Mouse (Mus musculus) adrenal gland, postnatal 25 days (tissue): ENCODE measurements around the gene Mtrex. TPM values are rescaled to one million over a fixed set of nuclear protein-coding genes. Genes with fewer than 3 reads are reported as not detected.

Source experiments
- DNase-seq: peaks from one replicate; pipeline ENCODE4 v3.0.0; 2021; ENCODE audit warnings: mixed read lengths
- long read RNA-seq: library from polyadenylated mRNA; stranded (forward); transcript quantifications from one replicate; pipeline ENCODE4 v2.0.0, GENCODE M21; 2021
- total RNA-seq: library from RNA; stranded (reverse); gene quantifications from 2 replicates; pipeline ENCODE4 v1.2.3, GENCODE M21; 2021

Mtrex gene
- total RNA-seq, result 46.7 and 53.8 TPM in 2 replicates
- long read RNA-seq, transcript Mtrex-201 (27 exons, 3,689 nt), result major isoform, 21 of 32 reads
- long read RNA-seq, partial matches to known transcripts, result 9 of 32 reads
- long read RNA-seq, other reads (novel, unspliced or antisense), result 2 of 32 reads

DNA sequence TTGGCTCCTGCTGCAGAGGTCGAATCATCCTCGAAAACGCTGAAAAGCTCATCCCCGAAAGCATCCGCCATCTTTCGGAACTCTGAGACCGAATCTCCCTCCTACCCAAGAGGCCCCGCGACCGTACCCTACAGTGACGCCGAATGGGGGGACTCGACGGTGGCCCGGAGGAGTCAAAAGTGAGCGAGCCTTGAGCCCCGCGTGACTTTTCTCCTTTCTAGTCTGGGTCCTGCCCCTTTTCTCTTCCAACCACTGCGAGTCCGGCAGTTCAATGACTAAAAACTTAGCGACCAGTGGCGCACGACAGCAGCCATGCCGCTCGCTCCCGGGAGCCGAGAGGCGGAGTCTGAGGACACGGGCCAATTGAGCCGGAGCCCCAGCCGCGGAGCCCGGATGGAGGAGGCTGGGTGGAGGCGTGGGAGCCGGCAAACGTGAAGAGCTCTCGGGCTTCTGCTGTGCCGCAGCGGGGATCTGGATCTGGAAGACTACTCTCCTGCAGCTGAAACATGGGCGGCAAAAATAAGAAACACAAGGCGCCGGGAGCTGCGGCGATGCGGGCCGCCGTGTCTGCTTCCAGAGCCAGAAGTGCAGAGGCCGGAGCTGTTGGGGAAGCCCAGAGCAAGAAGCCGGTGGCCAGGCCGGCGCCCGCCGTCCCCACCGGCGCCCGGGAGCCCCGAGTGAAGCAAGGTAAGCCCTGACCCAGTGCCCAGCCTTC is at the start of gene Mtrex, which contains the start of gene Dhx29:
Gene Mtrex, minus strand, starts transcription at position 112 of the 715 bp plus-strand sequence.
Gene Dhx29, plus strand, starts transcription at position 168 of the 715 bp plus-strand sequence.
- peak; percentile 100 for DNase-seq

DNA sequence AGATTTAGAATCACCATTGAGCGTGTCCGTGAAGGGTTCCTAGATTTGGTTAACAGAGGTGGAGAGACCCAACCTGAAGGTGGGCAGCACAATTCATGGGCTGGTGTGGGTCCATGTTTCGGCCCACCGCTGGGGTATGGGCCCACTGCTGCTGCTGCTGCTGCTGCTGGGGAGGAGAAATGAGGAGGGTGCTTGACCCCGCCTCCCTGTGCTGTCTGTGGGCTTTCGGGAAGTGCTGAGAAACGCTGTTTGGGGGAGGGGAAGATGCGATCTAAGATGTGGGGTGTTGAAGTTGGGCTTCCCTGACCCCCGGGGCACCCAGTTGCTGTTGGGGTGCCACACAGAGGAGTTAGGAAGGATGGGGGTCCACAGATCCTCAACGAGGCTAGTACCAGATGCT is 49.5 kb upstream of the Mtrex start:
- no peak for DNase-seq

DNA sequence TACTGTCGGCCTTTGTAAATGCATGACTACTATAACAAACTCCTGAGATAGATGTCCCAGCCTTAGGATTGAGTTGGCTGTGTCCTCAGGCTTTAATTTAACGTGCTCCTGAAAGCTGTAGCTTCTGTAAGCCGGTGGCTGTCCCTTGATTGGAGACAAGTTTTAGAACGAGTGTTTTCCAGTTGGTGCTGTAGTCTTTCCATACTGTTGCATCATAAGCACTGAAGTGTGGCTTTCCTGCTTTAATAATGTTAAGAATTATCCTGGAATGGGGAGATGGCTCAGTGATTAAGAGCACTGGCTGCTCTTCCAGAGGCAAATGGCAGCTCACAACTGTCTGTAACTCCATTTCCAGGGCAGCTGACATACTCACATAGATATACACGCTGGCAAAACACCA is 40.1 kb upstream of the Mtrex start:
- no peak for DNase-seq

DNA sequence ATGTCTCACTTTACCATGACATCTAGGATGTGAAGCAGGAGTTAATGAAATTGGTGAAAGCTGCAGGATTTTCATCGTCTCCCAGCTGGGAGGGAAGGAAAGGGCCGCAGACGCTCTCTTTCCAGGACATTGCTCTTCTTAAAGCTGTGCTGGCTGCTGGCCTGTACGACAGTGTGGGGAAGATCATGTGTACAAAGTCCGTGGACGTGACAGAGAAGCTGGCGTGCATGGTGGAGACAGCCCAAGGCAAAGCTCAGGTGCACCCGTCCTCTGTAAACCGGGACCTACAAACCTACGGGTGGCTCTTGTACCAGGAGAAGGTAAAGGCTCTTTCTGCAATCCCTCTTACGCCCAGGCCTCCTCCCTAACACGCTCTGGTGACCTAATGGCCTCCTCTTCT is 37.2 kb upstream of the Mtrex start:
- no peak for DNase-seq

DNA sequence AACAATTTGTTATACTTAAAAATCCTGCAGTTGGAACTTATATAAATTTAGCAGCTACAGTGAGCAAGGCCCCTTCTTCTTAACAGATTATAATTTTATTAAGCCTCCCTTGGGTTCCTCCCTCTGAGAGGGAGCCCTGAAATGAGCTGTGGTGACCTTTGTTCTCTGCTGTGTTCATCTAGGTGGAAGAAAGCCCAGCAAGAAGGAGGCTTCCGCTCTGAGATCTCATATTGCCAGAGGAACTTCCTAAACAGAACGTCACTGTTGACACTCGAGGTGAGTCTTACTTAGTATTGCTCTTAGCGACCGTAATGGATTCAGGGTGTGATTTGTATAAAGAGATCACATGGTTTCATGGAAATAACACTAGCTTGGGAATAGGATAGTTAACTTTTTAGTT is 35.9 kb upstream of the Mtrex start:
- no peak for DNase-seq

DNA sequence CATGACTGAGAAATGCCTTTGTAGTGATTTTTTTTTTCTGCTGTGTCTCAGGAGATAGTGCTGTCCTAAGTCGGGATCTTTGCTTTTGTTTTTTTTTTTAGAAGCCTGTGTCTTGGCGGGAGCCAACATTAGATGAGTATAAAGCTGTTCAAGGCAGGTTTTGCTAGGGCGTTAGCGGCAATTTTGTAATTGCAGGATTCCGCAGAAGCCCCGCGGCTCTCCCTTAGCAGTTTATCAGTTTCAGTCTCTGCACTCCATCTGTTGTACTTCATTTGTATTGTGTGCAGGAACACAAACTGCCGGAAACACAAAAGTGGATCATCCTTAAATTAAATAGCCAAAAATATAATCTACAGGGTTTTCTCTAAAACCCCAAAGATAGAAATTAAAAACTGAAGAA is 26.9 kb upstream of the Mtrex start:
- DNase-seq, result no peak

DNA sequence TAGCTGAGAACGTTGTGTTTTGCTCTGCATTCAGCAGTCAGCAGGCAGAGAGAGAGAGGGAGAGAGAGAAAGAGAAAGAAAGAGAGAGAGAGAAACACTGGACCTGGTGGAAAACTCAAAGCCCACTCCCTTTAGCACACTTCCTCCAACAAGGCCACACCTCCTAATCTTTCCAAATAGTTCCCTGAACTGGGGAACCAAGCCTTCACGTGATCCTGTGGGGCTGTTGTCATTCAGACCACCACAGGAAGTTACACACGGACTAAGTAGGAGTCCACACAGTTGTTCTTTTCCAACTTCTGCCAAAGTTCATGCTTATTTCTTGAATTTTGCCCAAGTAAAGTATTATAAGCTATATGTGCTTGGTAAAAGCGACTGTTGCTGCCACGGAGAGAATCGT is 18.7 kb upstream of the Mtrex start:
- no peak for DNase-seq

DNA sequence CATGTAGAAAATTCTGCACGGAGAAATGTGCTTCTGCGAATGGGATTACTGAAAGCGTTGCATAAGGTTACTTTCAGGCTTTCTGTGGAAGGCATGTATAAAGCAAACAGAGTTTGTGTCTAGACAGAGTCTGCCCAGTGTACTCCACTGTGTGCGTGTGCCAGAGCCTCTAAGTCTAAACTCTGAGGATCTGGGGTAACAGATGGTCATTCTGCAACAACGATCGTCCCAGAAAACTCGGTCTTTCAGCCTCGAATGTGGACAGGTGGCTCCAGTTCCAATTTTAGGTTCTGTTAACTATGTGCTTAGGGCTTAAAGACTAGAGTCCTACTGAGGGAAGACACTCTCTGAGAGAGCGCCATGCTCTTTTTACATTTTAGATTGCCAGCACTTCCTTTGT is 18.1 kb upstream of the Mtrex start:
- no peak for DNase-seq

DNA sequence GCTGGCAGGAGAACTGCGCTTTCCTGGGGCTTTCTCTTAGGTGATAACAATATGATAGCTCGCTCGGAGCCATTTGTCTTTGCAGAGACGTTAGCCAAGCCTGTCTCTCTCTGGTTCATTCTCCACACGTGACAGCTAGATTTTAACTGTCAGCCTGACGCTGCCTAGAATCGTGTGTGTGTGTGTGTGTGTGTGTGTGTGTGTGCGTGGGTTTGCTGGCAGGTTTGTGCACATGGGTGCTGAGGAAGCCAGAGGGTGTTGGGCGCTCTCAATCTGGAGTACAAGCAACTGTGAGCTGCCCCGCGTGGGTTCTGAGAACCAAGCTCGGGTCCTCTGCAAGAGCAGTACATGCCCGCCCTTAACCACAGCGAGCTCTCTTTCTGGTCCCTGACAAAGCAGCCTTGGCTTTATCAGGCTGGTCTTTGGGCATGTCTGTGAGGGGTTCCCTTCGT is 14.7 kb upstream of the Mtrex start:
- DNase-seq, result no peak

DNA sequence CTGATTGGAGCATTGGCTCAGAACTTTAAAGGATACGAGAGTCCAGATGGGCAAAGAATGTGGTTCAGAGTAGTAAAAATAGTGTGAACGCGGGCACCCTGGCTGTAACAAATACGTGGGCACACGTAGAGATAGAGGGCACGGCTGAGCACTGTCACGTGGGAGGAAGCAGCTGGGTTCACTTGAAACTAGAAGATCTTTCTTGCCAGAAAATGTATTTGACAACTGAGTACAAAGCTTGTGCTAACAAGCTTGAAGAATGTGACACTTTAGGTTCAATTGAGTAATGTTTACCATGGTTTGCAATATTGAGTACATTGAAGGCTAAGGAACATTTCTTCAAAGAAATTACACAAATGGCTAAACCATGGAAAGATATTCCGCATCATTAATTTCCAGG is 10.9 kb upstream of the Mtrex start:
- DNase-seq, result no peak

DNA sequence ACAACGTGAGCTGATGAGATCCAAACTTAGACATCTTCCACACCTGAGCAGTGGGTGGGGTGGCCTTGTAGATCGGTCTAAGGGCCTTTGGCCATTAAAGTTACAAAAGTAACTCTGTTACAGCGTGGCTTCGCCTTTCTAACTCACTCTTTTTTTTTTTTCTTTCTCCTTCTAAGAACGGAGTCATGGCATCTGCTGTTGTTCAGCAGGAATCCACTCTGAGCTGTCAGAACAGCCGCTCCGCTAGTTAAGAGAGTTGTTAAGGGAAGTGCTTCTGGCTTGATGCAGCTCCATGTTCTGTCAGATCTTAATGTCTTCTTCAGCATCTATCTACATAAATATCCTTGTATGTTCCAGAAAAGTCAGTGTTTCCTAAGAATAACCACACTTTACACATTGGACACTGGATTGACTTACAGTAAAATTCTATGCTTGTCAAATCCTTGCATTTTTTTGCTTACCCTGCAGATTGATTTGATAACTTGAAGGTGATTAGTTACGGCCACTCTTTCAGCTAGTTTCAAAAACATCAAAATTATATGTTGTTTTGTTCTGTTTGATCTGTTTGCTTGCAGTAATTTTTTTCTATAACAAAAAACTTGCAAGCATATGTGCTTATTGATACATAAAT is 955 bp upstream of the Mtrex start:
- DNase-seq, result no peak

DNA sequence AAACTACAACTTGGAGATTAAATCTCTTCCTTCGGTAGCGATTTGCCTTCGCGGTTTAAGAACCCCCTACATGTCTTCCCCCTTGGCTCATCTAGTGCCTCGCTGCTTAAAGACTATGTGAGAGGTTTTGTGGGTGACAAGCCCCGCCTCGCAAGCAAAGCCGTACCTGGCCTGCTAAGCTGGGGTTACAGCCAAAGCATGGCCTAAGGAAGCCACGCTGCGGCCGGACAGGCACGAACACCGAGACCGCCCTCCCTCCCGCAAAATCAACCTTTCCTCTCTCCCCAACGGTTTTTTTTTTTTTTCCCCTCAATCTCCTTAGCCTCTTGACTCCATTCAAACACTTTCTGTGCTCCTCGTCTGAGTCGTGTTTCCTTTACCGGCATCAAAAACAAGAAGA is 402 bp downstream of the Mtrex start:
- peak; percentile 16 for DNase-seq

DNA sequence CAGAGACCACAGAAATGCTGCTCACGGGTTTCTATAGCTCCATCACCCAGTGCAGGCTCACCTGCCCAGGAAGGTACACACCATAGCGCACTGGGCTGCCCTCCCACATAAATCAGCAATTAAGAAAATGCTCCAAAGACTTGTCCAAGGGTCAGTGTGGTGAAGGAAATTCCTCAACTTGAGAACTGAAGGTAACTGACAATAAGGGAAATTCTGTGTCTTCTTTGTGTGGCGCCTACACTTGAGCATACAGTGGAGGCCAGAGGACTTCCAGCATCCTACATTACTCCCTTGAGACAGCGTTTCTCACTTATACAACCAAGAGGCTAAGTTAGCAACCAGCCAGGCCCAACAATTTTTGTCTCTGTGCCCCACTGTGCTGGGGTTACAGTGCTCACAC is 1.2 kb downstream of the Mtrex start:
- DNase-seq, result no peak

DNA sequence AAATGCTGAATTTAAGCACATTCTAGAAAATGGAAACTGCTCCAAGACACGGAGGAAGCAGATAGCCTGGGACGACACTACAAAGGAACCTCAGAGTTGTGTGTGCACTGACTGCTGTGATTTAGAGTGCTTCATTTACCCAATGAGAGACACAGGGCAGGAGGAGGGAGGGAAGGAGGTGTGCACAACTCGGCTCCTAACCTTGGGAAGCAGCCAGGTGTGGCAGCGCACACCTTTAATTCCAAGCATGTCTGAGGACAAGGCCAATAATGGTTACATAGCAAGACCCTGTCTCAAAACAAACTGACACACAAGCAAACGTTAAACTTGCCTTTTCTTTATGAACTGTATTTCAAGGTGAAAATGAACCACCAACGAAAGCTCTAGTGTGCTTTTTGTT is 1.9 kb downstream of the Mtrex start:
- DNase-seq, result no peak

DNA sequence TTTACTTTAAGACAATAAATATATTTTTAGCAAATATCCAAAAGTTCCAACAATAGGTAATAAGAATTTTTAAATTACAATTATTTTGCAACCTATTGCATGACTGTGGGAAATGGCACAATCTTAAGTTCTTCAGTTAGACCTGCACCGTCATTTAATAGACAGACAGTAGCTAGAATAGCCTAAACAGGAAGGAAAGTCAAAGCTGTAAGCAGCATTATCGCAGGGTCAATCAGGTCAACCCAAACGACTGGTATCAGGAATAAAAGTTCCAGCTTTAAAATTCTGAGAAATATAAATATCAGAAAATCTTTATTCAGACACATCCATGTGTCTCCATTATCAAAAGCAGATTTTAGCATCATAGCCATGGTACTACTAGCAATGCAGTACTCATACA is 6.3 kb downstream of the Mtrex start:
- no peak for DNase-seq

DNA sequence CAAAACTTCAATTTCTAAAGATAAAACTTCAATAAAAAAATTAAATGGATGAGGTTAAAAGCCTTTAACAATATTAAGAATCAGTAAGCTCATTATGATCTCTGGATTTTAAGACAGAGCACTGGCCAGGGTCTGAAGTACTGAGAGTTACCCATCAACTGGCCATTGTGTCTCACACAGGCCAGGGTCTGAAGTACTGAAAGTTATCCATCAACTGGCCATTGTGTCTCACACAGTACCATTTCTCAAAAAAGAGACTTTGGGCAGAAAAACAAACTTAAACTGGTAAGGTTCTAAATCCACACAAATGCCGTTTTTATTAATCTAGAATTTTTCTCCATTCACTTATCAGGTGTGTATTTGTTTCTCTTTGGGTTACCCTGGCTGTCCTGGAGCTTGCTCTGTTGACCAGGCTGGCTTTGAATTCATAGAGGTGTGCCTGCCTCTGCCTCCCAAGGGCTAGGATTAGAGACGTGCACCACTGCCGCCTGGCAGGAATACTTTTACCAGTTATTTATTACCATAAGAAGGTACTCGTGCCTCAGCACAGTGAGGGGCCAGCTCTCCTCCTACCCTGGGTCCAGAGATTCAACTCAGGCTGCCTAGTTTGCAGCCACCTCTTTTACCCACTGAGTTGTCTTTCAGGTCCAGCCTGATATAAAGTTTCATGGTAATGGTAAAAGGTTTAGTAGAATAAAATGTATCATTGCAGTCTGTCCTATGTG is 7.9 kb downstream of the Mtrex start:
- no peak for DNase-seq

DNA sequence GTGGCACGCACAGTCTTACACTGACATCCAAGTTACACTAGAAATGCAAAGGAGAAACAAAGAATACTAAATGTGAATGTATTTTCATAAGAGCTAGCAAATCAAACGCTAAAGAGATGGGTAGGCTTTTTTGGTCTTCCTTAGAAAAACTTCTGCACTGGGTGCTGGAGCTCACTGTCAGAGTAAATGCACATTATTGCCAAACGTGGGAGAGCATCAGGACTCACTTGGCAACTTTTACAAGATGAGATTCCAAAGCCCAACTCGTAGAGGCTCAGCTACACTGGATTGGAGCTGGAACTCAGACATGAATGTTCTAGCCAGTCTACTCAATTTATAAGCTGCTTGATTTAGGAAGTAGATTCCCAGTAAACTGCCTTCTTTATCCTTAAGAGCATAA is 16.8 kb downstream of the Mtrex start:
- DNase-seq, result no peak

DNA sequence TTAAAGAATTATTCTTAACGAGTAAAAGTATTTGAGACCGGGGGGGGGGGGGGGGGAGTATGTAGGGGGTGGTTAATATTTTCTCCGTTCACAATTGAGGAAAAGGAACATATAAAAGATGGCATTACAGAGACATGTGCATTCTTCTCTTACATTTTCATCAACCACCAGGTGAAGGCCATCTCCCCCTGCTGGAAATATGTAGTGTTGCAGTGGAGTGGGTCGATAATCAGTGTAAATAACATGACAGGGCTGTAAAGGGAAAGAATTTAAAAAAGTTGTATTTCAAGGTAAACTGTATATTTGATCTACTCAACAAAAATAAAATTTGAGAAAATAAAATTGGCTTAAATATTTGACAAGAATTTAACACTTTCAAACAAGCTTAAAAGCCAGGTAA is 17.5 kb downstream of the Mtrex start:
- DNase-seq, result peak; percentile 9

DNA sequence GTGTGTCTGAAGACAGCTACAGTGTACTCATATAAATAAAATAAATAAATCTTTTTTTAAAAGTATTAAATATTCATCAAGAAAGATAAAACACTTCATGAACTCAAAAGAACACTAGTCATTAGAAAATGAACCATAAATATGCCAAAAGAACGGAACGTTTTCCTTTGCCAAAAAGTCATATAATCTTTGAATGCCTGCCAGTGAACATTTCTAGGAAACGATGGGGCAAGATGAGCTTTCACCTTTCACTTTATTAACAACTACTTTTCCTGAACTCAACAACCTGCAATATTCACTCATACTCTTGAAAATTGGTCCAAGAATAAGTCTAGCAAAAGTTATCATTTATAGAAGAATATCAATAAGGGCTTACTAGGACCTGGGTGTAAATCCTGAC is 25.0 kb downstream of the Mtrex start:
- DNase-seq, result no peak

DNA sequence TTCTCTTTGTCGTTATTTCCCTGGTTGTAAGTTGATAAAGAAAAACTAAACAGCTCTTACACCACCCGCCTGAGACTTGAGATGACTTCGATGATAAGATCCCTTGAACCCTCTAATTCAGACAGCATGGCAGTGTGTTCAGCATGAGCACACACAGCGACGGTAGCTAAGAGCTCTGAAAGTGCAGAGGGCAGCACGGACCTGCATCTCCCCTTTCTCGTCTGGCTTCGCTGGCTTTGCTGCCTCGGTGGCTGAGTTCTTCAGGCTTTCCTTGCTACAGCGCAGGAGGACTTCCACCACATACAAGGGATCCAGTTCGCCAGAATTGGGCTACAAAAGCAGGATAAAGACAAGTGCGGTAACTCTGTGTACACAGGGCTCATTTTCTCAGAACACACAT is 40.0 kb downstream of the Mtrex start:
- DNase-seq, result no peak

DNA sequence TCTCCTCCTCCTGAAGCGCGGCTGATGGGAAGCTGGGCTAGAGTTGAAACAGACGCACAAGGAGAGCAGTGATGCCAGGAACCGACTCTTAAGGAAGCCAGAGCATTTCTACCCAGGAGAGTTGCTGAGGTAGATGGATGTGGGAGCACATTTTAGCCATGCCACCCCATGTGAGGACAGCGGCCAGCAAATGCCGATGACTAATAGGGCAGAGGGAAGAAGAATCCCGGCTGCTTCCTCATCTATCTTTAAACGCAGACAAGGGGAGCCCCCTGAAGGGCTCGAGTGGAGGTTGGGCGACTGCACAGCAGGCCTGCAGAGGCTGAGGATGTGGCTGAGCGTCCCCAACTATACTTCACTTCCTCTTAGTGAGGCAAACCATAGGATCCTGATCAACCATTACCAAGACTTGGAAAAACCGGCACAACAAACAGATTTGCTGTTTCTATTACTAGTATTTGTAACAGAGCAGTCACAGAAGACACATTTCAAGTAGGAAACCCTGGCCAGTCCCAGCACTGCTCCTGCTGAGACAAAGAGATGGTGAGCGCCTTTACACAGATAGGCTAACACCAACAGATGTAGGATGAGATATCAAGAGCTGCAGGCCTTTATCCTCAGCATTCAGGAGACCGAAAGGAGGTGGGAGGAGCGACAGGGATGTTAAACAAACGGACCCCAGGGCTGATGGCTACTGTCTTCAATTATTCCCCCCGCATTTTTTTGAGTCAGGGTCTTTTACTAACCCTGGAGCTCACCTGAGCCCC is 55.5 kb downstream of the Mtrex start:
- DNase-seq, result peak; percentile 37

DNA sequence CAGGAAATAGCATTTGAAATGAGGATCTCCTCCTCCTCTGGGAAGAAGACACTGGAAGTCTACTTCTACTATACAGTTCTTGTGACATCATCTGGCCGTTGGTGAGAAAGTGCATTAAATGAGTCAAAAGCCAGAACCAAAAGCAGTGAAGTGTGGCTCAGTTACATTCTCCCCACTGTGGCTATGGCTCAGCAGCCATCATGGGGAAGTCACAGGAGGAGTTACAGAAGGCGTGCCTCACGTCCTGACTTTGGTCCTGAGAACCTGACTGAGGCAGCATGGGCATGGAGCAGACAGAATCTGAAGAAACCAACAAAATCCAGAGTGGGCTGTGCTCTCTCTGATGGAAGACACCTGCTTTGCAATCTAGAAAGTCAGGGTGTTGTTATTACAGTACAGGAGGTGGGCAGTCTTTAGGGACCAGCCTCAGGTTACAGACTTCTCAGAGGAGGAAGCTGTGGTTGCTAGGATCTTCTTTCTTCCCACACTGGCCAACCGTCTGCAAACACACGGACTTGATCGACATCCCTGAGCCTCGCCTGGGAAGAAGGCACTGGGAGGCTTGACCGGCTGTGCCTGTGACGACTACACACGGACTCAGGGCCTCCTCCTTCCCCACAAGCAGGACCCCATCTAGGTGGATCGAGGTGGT is 57.0 kb downstream of the Mtrex start:
- no peak for DNase-seq
